Mouse (Mus musculus): ENCODE data around the gene Rab33b.

GRCm38 (mm10) chr3:51531473-51532281 lies 48.0 kb downstream of the Rab33b start:
- TF ChIP-seq CTCF (IDR thresholded peaks at IDR 0.05; ENCODE audit: borderline replicate concordance, insufficient read depth, low read length) (no peak), POLR2A (IDR thresholded peaks at IDR 0.05; ENCODE audit: low read depth, low read length) (no peak)

Data from embryonic fibroblast, embryonic 13.5 days (primary cell).